Mouse (Mus musculus): ENCODE data around the gene H2-DMb1.
"Not testable (repeated sequence)": the region's sequence is repeated elsewhere in the genome, so short reads cannot be mapped to it uniquely, and the experiment has no call there.

Gene H2-DMb1

DNA sequence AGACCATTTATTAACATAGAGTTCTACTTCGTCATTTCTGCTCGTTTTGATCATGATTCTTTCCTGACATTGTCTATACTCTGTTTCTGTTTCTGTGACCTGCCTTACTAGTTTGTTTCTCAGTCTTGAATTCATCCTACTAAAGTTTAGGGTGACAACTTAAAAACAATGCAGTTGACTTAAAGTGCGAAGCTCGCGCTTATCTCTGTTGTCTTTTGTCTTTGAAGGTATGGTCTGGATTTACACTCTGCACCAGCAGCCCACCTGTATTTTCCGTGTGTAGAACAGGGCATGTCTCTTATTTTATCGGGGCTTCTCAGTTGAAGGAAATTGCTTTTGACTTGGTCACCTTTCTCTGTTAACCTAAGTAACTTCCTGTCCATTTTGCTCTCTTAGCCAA, 29.8 kb upstream of the H2-DMb1 start:
- no peak for DNase-seq (ENCODE audit: low spot score)

DNA sequence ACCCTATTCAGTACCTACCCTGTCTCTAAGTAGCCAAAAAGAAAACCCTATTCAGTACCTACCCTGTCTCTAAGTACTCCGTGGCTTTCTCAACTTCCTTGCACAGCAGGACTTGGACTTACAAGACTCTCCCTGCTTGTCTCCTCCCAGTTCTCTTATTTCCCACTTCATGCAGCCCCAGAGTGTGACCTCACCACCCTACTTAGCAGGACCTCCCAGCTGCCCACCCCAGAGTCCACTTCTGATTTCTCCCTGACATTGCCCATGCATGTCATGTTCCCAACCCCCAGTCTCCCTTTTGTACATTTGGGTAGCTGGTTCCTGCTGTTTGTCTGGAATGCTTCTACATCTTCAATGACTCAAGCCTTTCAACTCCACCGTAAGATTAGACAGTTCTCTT, 29.4 kb upstream of the H2-DMb1 start:
- no peak for DNase-seq (ENCODE audit: low spot score)

GRCm38 (mm10) chr17:34124649-34125048, 28.2 kb upstream of the H2-DMb1 start:
- no peak for DNase-seq (ENCODE audit: low spot score)

- no peak for DNase-seq (ENCODE audit: low spot score)
These were observed 25.9 kb upstream of the H2-DMb1 start for GRCm38 (mm10) chr17:34126826-34127420.

DNA sequence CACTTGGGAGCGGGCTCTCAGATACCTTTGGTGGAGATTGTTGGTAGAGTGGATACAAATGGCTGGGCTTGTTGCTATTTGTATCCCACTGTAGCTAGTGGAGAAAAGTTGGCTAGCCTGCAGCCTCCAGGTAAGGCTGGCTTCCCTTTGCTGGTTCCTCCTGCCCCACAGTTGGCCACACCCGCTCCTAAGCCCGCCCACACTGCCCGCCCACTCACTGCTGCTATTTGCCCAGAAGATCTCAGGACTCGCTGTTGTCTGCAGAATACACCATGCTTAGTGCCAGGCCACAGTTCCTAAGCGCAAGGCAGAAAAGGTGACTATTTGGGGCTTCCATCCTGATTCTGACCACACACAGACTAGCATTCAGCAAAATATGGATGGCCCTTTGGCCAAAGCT, 25.4 kb upstream of the H2-DMb1 start:
- DNase-seq (ENCODE audit: low spot score) = peak; percentile 56

DNA sequence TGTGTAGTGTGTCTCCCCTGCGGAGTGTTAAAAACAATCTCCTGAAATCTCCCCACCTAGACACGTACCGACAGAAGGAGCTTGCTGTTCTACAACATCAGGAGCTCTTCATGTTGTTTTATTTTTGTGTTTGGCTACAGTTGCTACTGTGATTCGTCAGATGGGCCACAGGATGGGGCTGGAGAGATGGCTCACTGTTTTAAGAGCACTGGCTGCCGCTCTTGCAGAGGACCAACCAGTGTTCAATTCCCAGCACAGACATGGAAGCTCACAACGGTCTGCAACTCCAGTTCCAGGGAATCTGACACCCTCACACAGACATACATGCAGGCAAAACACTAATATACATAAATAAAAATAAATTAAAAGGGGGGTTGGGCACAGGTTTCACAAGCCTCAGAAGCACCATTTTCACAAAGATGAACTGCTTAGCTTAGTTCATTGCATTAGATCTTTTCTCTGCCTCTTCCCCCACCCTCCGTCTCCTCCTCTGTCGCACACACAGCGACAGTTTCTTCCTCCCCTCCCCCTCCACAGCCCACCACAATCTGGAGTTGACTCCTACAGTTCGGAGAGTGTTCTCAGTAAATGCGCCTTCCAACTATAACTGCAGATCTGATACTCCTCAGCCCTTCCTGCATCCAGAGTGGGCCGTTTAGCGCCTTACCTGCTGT, 24.5 kb upstream of the H2-DMb1 start:
- no peak for DNase-seq (ENCODE audit: low spot score)

- DNase-seq (ENCODE audit: low spot score) = no peak
These were observed 23.7 kb upstream of the H2-DMb1 start for GRCm38 (mm10) chr17:34128944-34129791.

DNA sequence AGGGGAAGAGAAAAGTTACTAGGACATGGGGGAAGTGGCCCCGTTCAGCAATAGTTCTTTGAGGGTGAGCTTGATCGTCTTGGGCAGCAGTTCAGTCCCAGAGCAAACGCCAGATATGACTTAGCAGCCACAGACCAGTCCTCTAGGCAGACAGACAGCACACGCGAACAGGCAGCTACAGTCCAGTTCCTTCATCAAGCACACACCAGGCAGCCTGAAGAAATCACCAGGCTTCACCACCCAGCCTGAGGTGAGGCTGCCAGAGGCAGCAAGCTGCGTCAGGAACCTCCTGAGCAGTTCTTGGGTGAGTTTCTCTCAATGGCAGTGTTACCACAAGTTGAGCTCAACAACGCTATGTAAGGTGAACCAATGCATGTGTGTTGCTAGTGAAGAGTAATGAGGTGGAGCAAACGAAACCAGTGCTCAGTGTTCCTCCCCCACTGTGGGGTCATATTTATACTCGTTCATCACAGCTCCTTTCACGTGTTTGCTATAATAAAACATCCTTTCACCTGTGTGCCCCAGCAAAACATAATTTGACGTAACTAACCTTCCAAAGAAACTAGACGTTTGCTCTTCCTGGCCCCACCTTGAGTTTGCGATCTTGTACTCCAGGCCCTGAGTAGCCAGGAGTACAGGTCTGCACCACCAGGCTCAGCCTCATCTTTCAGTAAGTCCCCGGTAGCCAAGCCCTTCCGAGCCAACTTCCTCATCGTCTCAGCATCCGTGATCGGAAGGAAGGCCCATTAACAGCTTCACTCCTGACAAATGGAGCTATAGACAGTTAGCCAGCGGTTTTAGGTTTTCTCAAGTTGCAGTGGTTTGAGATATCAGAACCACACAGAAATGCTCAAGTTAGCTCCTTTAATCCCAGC, 22.6 kb upstream of the H2-DMb1 start:
- no peak for DNase-seq (ENCODE audit: low spot score)

DNA sequence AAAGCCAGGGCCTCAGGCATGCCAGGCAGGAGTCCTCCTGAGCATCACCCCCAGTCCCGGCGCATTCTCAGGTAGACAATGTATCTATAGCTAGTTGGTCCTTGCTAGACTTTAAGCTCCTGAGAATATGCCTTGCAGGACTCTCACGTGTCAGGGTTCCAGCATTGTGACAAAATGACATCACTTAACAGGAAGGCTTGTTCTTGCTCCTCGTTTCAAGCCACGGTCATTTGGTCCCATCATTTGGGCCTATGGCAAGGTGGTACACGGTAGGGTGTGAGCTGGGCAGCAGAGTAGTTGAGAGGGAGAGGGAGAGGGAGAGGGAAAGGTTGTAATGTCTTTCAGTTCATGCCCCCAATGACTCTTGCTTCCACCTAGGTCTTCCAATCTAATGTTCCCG, 21.0 kb upstream of the H2-DMb1 start:
- no peak for DNase-seq (ENCODE audit: low spot score)

DNA sequence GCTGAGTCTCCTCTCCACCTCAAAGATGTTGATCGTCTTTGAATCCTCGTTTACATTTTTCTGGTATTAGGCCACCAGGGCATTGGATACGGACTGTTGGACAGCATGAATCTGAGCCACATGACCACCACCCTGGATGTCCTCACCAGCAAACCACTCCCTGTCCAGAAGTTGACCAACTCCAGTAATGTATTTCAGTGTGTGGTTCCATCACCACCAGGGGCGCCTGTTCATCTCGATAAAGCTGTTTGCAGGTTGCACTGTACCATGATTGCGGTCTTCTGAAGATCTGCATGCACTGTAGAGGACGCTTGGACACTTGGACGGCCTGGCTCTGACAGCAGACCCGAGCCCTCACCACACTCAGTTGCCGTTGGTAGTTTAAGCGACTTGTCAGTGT, 19.6 kb upstream of the H2-DMb1 start:
- DNase-seq (ENCODE audit: low spot score) = no peak

DNA sequence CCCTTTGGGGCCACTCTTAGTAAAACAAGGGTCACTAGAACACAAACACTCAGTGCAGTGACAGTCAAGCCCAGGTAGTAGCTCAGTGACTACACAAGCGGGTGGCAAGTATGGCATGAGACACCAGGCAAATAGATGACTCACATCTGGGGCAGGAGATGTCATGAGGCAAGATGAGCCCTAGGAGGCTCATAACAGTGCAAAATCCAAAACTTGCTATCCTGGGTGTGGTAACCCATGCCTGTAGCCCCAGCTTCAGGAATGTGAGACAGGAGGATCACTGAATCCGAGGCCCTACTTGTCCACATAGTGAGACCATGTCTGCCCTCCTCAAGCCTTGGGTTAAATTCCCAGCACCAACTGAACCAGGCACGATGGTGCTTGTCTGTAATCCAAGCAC, 18.4 kb upstream of the H2-DMb1 start:
- DNase-seq (ENCODE audit: low spot score) = no peak

DNA sequence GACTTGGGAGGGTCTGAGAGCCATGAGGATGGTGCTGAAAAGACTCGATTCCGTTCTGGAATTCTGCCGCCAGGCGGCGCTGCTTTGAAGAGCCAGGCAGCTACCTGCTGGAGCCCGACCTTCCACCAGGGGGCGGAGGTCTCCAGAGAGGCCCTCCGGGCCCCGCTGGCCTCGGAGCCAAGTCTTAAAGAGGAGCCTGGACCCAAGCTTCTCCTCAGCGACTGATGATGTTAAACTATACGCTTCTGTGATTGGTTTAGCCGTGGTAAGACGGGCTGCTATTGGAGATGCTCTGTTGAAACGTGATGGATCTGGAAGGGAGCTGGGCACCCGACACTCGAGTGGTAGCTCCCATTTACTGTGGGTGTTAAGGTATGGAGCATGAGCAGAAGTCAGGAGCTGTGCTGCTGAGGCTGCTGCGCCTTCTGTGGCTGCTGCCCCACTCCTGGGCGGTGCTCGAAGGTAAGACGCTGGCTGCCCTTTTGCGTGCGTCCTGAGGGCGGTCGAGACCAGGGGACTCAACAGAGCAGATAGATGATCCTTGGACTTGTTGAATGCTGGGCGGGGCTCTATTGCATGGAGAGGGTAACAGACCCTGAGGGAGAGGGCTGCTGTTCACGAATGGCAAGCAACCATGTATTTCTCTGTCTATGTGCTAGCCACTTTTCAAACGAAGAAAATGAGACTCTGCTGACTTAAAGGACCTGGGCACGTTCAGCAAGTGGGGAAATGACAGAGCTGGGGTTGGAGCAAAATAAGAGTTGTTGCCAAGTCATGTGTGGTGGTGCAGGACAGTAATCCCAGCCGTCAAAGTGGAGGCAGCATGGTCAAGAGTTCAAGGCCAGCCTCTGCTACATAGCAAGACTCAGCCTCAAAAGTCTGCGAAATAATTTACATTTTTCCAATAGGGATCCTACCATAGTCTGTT, 17.3 kb upstream of the H2-DMb1 start:
- DNase-seq (ENCODE audit: low spot score) = peak; percentile 98

DNA sequence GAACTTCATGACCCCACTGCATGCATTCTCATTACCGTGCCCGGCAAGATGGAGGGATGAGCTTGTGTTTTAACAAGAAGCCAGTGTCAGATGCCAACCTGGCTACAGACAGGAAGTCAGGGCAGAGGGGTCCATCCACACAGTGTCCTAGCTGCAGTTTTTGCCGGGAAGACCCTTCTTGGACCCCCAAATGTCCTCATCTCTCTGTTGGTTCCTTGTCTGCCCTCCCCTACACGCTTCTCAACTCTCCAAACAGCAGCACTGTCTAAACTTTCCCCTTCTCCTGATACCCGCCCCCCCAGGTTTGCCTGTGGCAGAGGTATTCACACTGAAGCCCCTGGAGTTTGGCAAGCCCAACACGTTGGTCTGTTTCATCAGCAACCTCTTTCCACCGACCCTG, 15.3 kb upstream of the H2-DMb1 start:
- no peak for DNase-seq (ENCODE audit: low spot score)

DNA sequence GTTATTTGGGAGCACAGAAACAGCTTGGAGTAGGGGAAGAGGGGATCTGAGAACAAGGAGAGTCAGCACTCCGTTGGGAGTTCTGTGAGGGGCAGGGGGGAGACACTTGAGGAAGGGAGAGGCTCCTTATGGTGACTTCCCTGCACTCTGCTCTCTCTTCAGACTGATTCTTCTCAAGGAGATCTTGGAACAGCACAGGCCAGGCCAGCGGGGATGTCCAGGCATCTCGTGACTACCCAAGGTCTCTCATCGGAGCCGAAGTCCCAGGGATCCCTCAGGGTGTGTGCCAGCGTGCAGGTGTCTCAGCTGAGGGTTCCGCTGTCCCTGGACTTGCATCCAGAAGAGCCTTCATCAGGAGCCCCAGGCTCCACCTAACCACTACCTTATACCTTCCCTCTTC, 14.2 kb upstream of the H2-DMb1 start:
- DNase-seq (ENCODE audit: low spot score) = no peak

DNA sequence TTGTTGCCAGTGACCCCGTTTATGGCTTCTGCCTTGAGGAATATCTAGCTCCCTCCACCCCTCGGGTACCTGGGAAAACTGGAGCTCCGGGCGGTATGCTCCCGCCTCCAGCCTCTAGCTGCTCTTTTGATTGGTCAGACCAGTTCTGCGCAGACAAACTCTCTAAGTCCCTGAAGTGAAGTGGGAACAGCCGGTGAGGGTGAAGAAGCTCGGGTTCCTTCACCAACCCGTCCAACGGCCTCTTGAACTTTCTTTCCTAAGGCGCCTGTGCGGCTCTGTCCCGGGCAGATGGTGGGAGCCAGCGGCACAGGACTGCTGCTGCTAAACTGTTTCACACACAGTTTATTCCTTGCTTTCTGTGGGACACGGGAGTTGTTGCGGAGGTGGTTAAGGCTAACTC, 13.5 kb upstream of the H2-DMb1 start:
- peak; percentile 46 for DNase-seq (ENCODE audit: low spot score)

DNA sequence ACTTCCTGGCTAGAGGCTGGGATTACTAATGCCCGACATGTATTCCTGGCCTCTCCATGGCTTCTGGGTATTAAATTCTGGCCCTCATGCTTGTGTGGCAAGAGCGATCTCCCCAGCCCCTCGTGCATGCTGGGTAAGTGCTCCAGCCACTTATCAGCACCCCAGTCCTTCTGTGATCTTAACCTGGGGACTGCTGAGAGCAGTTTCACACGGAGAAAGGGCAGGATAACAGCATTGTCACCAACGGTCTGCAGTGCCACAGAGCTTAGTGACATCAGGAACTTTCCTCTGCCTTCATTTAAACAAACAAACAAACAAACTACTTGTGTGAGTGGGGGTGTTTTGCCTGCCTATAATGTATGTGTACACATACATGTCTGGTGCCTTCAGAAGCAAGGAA, 12.6 kb upstream of the H2-DMb1 start:
- no peak for DNase-seq (ENCODE audit: low spot score)

DNA sequence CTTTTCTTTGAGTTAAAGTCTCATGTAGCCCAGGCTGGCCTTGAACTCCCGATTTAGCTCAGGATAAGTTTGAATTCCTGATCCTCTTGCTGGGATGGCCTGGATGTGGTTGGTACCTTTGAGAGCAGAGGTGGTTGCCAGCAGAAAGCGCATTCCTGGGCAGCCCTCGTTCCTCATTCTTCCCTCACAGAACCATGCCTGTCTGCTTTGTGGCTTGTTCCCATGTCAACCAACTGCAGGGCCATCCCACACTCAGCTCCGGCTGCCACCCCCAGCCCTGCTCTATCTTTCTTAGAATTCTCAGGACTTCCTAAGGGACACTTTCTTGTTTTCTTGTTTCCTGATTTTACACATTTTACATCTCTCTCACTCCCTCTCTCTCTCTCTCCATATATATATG, 11.4 kb upstream of the H2-DMb1 start:
- no peak for DNase-seq (ENCODE audit: low spot score)

DNA sequence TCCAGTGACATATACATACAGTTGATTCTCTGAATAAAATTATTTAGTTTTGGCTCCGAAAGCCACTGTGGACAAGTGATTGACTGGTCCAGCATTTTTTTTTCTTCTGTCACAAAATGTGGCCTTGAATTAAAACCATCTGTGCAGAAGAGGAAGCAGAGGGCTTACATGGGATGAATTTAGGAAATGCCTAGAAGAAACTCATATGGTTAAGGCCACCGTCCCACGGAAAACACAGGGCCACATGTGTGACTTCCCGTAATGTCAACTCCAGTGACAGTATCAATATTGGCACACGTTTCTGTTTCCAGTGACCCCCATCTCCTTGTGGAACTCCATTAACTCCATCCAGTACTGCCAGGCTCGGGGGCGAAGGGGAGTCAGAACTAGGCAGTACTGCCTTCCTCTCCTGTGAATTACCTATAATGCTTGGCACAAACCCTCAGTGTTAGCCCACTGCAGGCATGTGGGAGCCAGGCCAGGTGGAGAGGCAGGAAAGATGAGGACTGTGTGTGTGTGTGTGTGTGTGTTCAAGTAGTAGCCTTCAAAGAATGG, 10.3 kb upstream of the H2-DMb1 start:
- no peak for DNase-seq (ENCODE audit: low spot score)

DNA sequence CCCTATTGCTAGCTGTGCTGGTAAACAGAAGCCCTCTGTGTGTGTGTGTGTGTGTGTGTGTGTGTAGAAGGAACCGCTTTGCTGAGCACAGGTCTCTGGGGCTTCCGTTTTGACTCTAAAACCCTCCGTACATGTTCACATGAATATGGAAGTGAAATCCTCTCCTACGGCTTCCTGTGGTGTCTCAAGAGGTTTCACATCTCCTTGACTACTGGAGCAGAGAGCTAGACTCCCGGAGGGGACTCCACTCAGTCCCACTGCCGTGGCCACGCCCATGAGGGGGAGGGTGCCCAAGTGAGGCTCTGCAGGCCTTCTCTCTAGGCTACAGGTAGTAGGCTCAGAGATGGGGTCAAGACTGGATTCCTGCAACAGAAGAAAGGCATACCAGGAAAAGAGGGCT, 9.8 kb upstream of the H2-DMb1 start, which contains the start of gene H2-DMb2:
TSS of gene H2-DMb2 (plus strand) at position 275 of the 400 bp plus-strand sequence.
- no peak for DNase-seq (ENCODE audit: low spot score)

DNA sequence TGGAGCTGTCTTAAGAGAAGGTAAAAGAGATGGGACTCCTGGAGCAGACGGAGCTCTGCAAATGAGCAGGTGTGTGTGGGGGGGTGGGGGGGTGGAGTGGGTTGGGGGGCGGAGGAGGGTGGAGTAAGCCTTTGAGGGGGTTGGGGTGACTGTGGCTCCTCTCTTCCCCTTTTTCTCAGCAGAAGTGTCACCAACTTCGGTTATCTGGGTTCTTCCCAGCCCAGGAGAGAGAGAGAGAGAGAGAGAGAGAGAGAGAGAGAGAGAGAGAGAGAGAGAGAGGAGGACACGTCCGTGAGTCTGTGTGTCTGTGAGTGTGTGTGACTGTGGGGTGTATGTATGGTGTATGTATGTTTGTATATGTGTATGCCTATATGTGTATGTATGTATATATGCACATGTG, 9.4 kb upstream of the H2-DMb1 start:
- DNase-seq (ENCODE audit: low spot score) = no peak

GRCm38 (mm10) chr17:34144221-34144620, 8.7 kb upstream of the H2-DMb1 start:
- DNase-seq (ENCODE audit: low spot score) = not testable (repeated sequence)

Measured in ovary, postnatal 36 days (tissue).